Mouse (Mus musculus): ENCODE data around the gene Duox1. TPM values are rescaled to one million over a fixed set of nuclear protein-coding genes. Genes with fewer than 3 reads are reported as not detected.
"Not testable (repeated sequence)": the region's sequence is repeated elsewhere in the genome, so short reads cannot be mapped to it uniquely, and the experiment has no call there.

The Duox1 gene
- total and polyA plus RNA-seq, 2 experiments from 2014 or later, result 0.08 TPM; not detected in 1

DNA sequence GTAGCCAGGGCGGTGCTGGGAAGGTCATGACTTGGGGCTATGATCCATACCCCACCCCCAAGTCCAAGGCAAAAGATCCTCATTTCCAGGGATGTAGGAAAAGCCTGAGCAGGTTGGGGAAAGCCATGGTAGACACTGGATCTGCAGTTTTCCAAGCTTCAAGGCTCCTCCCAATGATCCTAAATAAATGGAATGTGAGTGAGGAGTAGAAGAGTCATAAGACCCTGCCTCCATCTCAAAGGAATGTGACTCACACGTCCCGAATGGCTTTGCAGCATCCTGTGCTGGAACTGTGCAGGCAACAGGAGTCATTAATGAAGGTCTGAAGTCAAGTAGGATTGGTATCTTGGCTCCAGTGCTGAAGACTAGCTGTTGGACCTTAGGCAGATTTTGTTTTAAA, 12.5 kb downstream of the Duox1 start:
- 78% methylated on average over 3 of the region's 3 CpGs for WGBS
- ATAC-seq (no peak), DNase-seq (no peak)
- no peaks in the 10 kb centered on the region for H3K27me3 ChIP-seq (ENCODE audit: insufficient read depth, low read length)
- no peak overlapping the region for H3K9ac ChIP-seq
- no peak for TF ChIP-seq CTCF (IDR thresholded peaks at IDR 0.05; ENCODE audit: low read depth)
- H3K27ac ChIP-seq (ENCODE audit: low read depth, low read length), result no peak overlapping the region
- no peak overlapping the region for H3K4me3 ChIP-seq (ENCODE audit: low read depth, low read length)
- no peaks in the 10 kb centered on the region for H3K9me3 ChIP-seq (ENCODE audit: low read length)
- no peaks in the 10 kb centered on the region for H3K36me3 ChIP-seq (ENCODE audit: insufficient read depth)
- H3K4me1 ChIP-seq (ENCODE audit: insufficient read depth), result no peaks in the 10 kb centered on the region
- no peak overlapping the region for H3K4me2 ChIP-seq (ENCODE audit: low read depth)

DNA sequence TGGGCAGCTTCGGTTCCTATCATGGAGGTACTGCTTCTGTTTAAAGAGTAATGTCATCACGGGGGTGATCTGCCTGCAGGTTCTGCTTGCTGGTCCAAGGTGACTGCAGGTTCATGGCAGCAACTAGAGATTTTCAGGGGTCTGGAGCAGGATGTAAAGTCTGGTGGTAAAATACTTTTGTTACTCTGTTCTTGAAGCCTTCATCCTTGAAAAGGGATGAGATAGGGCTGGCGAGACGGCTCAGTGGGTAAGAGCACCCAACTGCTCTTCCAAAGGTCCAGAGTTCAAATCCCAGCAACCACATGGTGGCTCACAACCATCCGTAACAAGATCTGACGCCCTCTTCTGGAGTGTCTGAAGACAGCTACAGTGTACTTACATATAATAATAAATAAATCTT, 14.8 kb downstream of the Duox1 start:
- not testable (repeated sequence) for H3K4me1 ChIP-seq (ENCODE audit: insufficient read depth); H3K9me3 ChIP-seq (ENCODE audit: low read length); H3K4me2 ChIP-seq (ENCODE audit: low read depth); H3K27me3 ChIP-seq (ENCODE audit: insufficient read depth, low read length); H3K36me3 ChIP-seq (ENCODE audit: insufficient read depth); H3K9ac ChIP-seq; DNase-seq; H3K4me3 ChIP-seq (ENCODE audit: low read depth, low read length); H3K27ac ChIP-seq (ENCODE audit: low read depth, low read length); ATAC-seq
- WGBS, result 92% methylated on average over 5 of the region's 6 CpGs

DNA sequence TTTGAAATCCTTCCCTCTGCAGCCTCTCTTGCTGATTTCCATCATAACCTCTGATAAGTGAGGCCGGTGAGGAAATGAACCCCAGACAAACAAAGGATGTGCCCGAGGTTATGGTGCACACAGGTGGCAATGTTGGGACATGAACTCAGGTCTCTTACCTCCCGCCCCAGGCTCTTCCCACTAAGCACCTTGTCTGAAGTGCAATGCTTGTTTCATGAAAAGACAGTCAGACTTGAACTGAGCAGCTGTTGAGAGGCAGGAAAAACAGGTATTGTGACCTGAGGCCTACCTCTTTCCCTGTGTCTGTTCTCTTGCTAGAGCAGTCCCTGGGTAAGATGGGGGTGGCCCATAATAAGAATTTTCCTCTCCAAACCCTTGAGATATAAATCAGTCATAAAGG, 16.8 kb downstream of the Duox1 start:
- Histone ChIP-seq H3K4me1 (ENCODE audit: insufficient read depth) (no peaks in the 10 kb centered on the region), H3K9ac (no peak overlapping the region), H3K36me3 (ENCODE audit: insufficient read depth) (no peaks in the 10 kb centered on the region), H3K4me3 (ENCODE audit: low read depth, low read length) (no peak overlapping the region), H3K27me3 (ENCODE audit: insufficient read depth, low read length) (no peaks in the 10 kb centered on the region), H3K9me3 (ENCODE audit: low read length) (no peaks in the 10 kb centered on the region), H3K4me2 (ENCODE audit: low read depth) (no peak overlapping the region), H3K27ac (ENCODE audit: low read depth, low read length) (no peak overlapping the region)
- no peak for TF ChIP-seq CTCF (IDR thresholded peaks at IDR 0.05; ENCODE audit: low read depth)
- 90% methylated on average over 3 of the region's 3 CpGs for WGBS
- DNase-seq (no peak), ATAC-seq (no peak)

DNA sequence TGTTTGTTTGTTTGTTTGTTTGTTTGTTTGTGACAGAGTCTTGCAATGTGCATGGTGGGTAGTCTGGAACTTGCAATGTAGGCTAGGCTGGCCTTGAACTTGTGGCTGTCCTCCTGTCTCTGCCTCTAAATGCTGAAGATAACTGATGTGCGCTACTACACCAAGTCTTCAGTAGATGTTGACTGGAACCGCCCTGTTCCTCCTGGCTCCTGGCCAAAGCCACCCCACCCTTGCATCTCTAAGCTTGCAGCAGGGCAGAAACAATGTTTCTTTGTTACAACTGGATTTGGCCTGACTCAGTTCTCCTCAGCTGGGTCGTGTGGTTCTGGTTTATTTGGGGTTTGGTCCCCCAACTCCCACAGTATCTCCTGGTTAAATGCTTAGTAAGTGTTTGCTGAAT, 18.7 kb downstream of the Duox1 start:
- 58% methylated on average over 3 of the region's 3 CpGs for whole genome bisulfite sequencing
- H3K9me3 ChIP-seq (ENCODE audit: low read length), result no peaks in the 10 kb centered on the region

DNA sequence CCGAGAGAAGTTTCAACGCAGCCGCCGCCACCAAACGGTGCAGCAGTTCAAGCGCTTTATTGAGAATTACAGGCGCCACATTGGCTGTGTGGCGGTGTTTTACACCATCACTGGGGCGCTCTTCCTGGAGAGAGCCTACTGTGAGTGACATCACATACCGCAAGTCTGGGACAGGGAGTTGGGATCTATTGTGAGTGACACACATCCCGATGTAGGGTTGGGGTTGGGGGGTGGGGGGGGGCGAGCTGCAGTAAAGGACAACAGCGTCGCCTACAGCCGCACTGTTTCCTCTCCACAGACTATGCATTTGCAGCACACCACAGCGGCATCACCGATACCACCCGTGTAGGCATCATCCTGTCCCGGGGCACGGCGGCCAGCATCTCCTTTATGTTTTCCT, 21.8 kb downstream of the Duox1 start:
- no peaks in the 10 kb centered on the region for H3K27me3 ChIP-seq (ENCODE audit: insufficient read depth, low read length)
- ATAC-seq, result peak; percentile 63
- H3K4me1 ChIP-seq (ENCODE audit: insufficient read depth), result no peaks in the 10 kb centered on the region
- no peak; the same call in 1 of the 2 replicates for TF ChIP-seq CTCF (IDR thresholded peaks at IDR 0.05; ENCODE audit: low read depth)
- WGBS, result 64% methylated on average over 21 of the region's 21 CpGs
- H3K9ac ChIP-seq, result no peak overlapping the region
- H3K27ac ChIP-seq (ENCODE audit: low read depth, low read length), result no peak overlapping the region
- peak overlapping the region; percentile 7; the same call in 1 of the 2 replicates for H3K4me3 ChIP-seq (ENCODE audit: low read depth, low read length)
- H3K4me2 ChIP-seq (ENCODE audit: low read depth), result peak overlapping the region; percentile 28
- peak; percentile 9 for DNase-seq
- H3K9me3 ChIP-seq (ENCODE audit: low read length), result no peaks in the 10 kb centered on the region
- H3K36me3 ChIP-seq (ENCODE audit: insufficient read depth), result no peaks in the 10 kb centered on the region

More for the DNA sequence above, 18.7 kb downstream of the Duox1 start:
- Histone ChIP-seq H3K27me3 (ENCODE audit: insufficient read depth, low read length) (no peaks in the 10 kb centered on the region), H3K27ac (ENCODE audit: low read depth, low read length) (no peak overlapping the region), H3K4me1 (ENCODE audit: insufficient read depth) (no peaks in the 10 kb centered on the region), H3K4me2 (ENCODE audit: low read depth) (no peak overlapping the region), H3K36me3 (ENCODE audit: insufficient read depth) (no peaks in the 10 kb centered on the region), H3K9ac (no peak overlapping the region), H3K4me3 (ENCODE audit: low read depth, low read length) (no peak overlapping the region)
- ATAC-seq (no peak), DNase-seq (no peak)
- no peak for TF ChIP-seq CTCF (IDR thresholded peaks at IDR 0.05; ENCODE audit: low read depth)

DNA sequence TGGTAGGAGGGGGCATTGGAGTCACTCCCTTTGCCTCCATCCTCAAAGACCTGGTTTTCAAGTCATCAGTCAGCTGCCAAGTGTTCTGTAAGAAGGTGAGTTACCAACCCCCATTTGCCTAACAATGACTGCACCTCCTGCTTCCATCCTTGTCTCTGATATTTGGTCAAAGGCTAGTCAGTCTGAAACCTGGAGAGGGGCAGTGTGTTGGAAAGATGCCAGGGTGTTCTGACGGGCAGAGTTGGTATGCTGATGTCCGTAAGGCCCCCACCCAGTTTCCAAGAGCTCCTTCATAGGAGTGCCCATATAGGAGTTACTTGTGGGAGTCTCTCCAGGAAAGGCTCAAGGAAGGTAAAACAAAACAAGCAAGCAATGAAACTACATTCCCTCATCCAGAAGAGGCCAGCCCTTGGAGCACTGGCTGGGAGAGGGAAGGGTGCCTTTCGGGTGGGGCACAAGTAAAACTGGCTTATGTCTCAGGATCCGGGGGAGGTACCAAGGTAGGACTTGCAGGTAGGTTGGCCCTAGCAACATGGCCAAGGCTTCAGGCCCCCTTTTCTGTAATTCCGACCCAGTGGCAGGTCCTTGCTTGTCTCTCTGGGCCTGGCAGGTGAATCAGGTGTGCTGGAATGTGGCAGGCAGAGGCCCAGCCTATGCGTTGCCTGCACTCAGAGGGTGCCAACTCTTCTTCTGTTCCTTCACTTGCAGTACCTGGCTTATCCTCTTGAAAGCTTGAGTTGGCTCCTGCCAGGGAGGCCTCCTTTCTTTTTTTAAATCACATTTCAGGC, 29.8 kb downstream of the Duox1 start:
- ATAC-seq (no peak), DNase-seq (no peak)
- H3K4me2 ChIP-seq (ENCODE audit: low read depth), result no peak overlapping the region
- no peaks in the 10 kb centered on the region for H3K27me3 ChIP-seq (ENCODE audit: insufficient read depth, low read length)
- no peak for TF ChIP-seq CTCF (IDR thresholded peaks at IDR 0.05; ENCODE audit: low read depth)
- 81% methylated on average over 6 of the region's 6 CpGs for WGBS
- no peak overlapping the region for H3K27ac ChIP-seq (ENCODE audit: low read depth, low read length)
- no peak overlapping the region for H3K4me3 ChIP-seq (ENCODE audit: low read depth, low read length)
- H3K9me3 ChIP-seq (ENCODE audit: low read length), result no peaks in the 10 kb centered on the region
- peaks cover 15% of the 10 kb centered on the region for H3K4me1 ChIP-seq (ENCODE audit: insufficient read depth)
- H3K9ac ChIP-seq, result no peak overlapping the region
- H3K36me3 ChIP-seq (ENCODE audit: insufficient read depth), result no peaks in the 10 kb centered on the region

DNA sequence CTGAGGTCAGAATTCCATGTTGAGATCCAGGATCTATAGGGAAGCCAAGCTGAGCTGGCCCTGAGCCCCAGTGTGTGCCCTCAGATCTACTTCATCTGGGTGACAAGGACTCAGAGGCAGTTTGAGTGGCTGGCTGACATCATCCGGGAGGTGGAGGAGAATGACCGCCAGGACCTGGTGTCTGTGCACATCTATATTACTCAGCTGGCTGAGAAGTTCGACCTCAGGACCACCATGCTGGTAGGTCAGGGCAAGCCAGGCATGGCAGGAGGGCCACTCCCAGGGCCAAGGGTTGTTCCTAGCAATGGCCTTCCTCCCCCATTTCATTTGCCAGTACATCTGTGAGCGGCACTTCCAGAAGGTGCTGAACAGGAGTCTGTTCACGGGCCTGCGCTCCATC, 30.7 kb downstream of the Duox1 start:
- not testable (repeated sequence) for H3K36me3 ChIP-seq (ENCODE audit: insufficient read depth); ATAC-seq; H3K27me3 ChIP-seq (ENCODE audit: insufficient read depth, low read length); H3K27ac ChIP-seq (ENCODE audit: low read depth, low read length); DNase-seq; H3K4me2 ChIP-seq (ENCODE audit: low read depth); H3K9ac ChIP-seq; H3K9me3 ChIP-seq (ENCODE audit: low read length); H3K4me3 ChIP-seq (ENCODE audit: low read depth, low read length)
- peaks cover 15% of the 10 kb centered on the region for H3K4me1 ChIP-seq (ENCODE audit: insufficient read depth)
- WGBS, result 94% methylated on average over 6 of the region's 6 CpGs

Measured in forebrain, postnatal 0 days (tissue).